Mouse (Mus musculus) E14TG2a.4 (cell line): ENCODE data around the gene Ell2.

Source experiments
- H3K27me3 ChIP-seq: 2 replicates; pipeline ENCODE4 v1.6.1; 2014; ENCODE audit warnings: low read length, control low read depth; ENCODE audit not compliant: insufficient read depth
- H3K36me3 ChIP-seq: 2 replicates; pipeline ENCODE4 v1.6.1; 2014; ENCODE audit warnings: low read length, control low read depth; ENCODE audit not compliant: insufficient read depth
- H3K4me1 ChIP-seq: replicated peaks from 2 replicates; pipeline ENCODE4 v1.6.1; 2014; ENCODE audit warnings: low read depth, low read length, control low read depth
- H3K4me3 ChIP-seq: replicated peaks from 2 replicates; pipeline ENCODE4 v1.5.1; 2014; ENCODE audit warnings: mild to moderate bottlenecking, low read length
- H3K9me3 ChIP-seq: 2 replicates; pipeline ENCODE4 v1.6.1; 2014; ENCODE audit warnings: low read length, control low read depth
- CTCF ChIP-seq: conservative IDR thresholded peaks from 2 replicates; pipeline ENCODE4 v1.5.1; 2014; ENCODE audit warnings: low read length
- NANOG ChIP-seq: IDR thresholded peaks from 2 replicates; pipeline ENCODE4 v1.6.1; 2014; ENCODE audit warnings: borderline replicate concordance, low read length, mixed read lengths
- POU5F1 ChIP-seq: IDR thresholded peaks from 2 replicates; pipeline ENCODE4 v1.6.1; 2014; ENCODE audit warnings: low read length, borderline replicate concordance

Ell2 gene

GRCm38 (mm10) chr13:75798413-75799302, 92.1 kb downstream of the Ell2 start:
- Histone ChIP-seq H3K27me3 (no peaks in the 10 kb centered on the region), H3K36me3 (no peaks in the 10 kb centered on the region), H3K9me3 (no peaks in the 10 kb centered on the region), H3K4me3 (no peak overlapping the region), H3K4me1 (peaks cover 16% of the 10 kb centered on the region)
- TF ChIP-seq CTCF (no peak), POU5F1 (no peak), NANOG (no peak)

DNA sequence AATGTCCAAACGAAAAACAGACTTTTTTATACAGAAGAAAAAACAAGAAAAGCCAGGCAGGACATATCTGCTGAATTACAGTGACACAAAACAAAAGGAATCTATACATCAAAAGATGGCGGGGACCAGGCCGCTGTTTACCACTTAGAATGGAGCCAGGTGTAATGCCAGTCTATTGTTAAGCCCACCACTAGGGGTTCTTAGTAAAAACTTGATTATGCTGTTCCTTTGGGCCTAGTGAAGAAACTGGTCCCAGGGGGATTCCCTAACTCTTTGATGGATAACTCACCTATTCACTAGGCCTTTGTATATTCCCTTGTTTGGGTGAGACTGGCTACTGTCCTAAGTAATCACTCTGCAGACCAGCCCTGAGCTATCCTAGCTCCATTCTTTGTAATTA, 92.9 kb downstream of the Ell2 start:
- Histone ChIP-seq H3K36me3 (no peaks in the 10 kb centered on the region), H3K4me1 (peaks cover 8% of the 10 kb centered on the region), H3K9me3 (no peaks in the 10 kb centered on the region), H3K27me3 (no peaks in the 10 kb centered on the region), H3K4me3 (no peak overlapping the region)
- TF ChIP-seq NANOG (no peak), POU5F1 (no peak), CTCF (no peak)

DNA sequence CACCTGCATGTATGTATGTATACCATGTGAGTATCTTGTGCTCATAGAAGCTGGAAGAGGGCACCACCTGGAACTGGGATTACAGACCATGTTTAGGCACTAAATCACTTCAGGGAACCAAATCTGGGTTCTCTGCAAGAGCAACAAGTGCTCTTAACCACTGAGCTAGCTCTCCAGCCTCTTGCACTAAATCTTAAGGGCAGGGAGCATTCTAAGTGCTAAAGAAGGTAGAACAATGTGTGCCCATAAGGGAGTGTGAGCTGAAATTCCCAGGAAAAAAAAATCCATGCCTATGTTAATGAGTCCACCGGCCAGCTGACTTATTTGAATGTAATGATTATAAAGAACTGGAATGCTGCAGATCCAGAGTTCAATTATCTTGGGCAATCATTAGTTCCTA, 101.4 kb downstream of the Ell2 start:
- Histone ChIP-seq H3K27me3 (no peaks in the 10 kb centered on the region), H3K4me1 (no peaks in the 10 kb centered on the region; the same call in 1 of the 2 replicates), H3K4me3 (no peak overlapping the region), H3K36me3 (no peaks in the 10 kb centered on the region), H3K9me3 (peaks cover 10% of the 10 kb centered on the region; the same call in 1 of the 2 replicates)
- TF ChIP-seq POU5F1 (no peak), CTCF (no peak), NANOG (no peak)

GRCm38 (mm10) chr13:75809957-75810356, 103.4 kb downstream of the Ell2 start:
- peaks cover 10% of the 10 kb centered on the region; the same call in 1 of the 2 replicates for H3K9me3 ChIP-seq
- H3K4me1 ChIP-seq: no peaks in the 10 kb centered on the region; the same call in 1 of the 2 replicates
- TF ChIP-seq CTCF: no peak
- TF ChIP-seq POU5F1: no peak
- no peak for TF ChIP-seq NANOG
- no peak overlapping the region for H3K4me3 ChIP-seq
- H3K36me3 ChIP-seq: no peaks in the 10 kb centered on the region
- no peaks in the 10 kb centered on the region for H3K27me3 ChIP-seq

DNA sequence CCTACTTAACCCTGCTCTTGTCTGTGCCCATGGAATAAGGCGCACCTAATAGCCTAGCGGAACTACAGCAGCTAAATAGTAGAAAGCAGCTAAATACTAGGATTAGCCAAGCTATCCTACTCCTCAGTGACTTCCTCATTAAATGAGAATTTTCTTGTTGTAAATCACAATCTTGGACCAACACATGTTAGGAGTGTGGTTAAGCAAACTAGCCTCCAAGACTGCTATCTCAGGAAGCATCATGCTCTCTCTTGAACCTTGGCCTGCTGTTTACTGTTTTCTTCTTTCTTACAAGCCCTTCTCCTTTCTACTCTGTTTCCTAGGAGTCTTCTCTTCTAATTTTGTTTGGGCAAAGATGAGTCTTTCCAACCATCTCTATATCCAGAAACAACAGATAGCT, 110.6 kb downstream of the Ell2 start:
- Histone ChIP-seq H3K9me3 (no peaks in the 10 kb centered on the region), H3K36me3 (no peaks in the 10 kb centered on the region), H3K27me3 (no peaks in the 10 kb centered on the region), H3K4me1 (peaks cover 4% of the 10 kb centered on the region; the same call in 1 of the 2 replicates), H3K4me3 (no peak overlapping the region)
- TF ChIP-seq CTCF (no peak), POU5F1 (no peak), NANOG (no peak)

GRCm38 (mm10) chr13:75818486-75818885, 111.9 kb downstream of the Ell2 start:
- no peaks in the 10 kb centered on the region for H3K27me3 ChIP-seq
- H3K9me3 ChIP-seq: no peaks in the 10 kb centered on the region
- no peak overlapping the region for H3K4me3 ChIP-seq
- TF ChIP-seq CTCF (no peak), NANOG (no peak), POU5F1 (no peak)
- H3K36me3 ChIP-seq: no peaks in the 10 kb centered on the region
- H3K4me1 ChIP-seq: peaks cover 4% of the 10 kb centered on the region; the same call in 1 of the 2 replicates

DNA sequence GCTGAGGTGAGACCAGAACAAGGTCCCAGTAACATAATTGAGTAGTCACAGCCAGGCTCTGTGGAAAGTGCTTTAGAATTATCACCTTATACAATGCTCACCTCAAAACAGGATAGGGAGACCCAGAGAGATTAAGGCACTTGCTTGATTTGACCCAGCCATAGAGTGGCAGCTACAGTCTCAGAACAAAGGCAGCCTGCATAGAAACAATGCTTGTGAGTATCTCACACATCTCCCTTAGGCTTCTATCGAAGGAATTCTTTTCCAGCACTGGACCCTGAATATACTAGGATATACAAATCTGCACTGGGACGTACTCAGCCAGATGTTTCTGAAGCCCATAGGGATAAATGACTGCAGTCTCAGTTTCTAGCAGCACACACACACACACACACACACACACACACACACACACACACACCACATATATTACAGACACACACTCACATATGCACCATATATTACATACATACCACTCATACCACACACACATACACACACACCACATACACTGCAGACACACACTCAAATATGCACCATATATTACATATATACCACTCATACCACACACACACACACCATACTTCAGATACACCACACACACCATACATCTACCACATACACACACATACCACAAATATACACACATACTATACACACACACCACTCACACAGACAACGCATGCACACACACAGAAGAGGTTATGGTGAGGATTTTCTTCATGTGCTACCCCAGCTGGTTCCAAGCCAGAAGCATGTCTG, 112.6 kb downstream of the Ell2 start:
- H3K9me3 ChIP-seq: no peaks in the 10 kb centered on the region
- H3K36me3 ChIP-seq: no peaks in the 10 kb centered on the region
- H3K4me3 ChIP-seq: no peak overlapping the region
- H3K4me1 ChIP-seq: peaks cover 4% of the 10 kb centered on the region; the same call in 1 of the 2 replicates
- TF ChIP-seq NANOG (no peak), CTCF (no peak), POU5F1 (no peak)
- H3K27me3 ChIP-seq: no peaks in the 10 kb centered on the region

DNA sequence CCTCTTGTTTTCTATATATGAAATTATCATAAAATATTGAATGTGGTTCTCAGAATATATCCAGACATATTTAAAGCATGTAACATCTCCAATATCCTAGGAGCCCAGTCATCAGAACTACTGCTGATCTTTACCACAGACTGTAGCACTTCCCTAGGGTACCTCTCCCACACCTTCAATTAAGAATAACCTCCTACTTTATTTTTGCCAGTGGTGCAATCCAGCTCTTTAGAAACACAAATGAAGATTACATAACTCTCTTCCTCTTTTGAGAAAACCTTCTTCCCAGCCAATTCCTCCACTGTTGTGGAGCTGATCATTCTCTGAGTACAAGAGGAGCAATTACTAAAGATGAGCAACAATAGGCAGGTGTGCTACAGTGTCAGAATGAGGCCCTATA, 113.3 kb downstream of the Ell2 start:
- TF ChIP-seq POU5F1 (no peak), NANOG (no peak), CTCF (no peak)
- no peak overlapping the region for H3K4me3 ChIP-seq
- no peaks in the 10 kb centered on the region for H3K9me3 ChIP-seq

More for the DNA sequence above, 113.3 kb downstream of the Ell2 start:
- no peaks in the 10 kb centered on the region for H3K27me3 ChIP-seq
- H3K4me1 ChIP-seq: peaks cover 4% of the 10 kb centered on the region; the same call in 1 of the 2 replicates
- no peaks in the 10 kb centered on the region for H3K36me3 ChIP-seq
